Mouse (Mus musculus) kidney, postnatal 14 days (tissue): ENCODE data around the gene Trpm8.
A peak's percentile ranks its signal among the peaks of the same experiment; 100 is the strongest.

Experiments
- DNase-seq: peaks from one replicate; pipeline ENCODE4 v3.0.0; 2022; ENCODE audit warnings: mixed read lengths

The Trpm8 gene

GRCm38 (mm10) chr1:88304261-88304985 is 27.0 kb downstream of the Trpm8 start:
- DNase-seq: no peak

DNA sequence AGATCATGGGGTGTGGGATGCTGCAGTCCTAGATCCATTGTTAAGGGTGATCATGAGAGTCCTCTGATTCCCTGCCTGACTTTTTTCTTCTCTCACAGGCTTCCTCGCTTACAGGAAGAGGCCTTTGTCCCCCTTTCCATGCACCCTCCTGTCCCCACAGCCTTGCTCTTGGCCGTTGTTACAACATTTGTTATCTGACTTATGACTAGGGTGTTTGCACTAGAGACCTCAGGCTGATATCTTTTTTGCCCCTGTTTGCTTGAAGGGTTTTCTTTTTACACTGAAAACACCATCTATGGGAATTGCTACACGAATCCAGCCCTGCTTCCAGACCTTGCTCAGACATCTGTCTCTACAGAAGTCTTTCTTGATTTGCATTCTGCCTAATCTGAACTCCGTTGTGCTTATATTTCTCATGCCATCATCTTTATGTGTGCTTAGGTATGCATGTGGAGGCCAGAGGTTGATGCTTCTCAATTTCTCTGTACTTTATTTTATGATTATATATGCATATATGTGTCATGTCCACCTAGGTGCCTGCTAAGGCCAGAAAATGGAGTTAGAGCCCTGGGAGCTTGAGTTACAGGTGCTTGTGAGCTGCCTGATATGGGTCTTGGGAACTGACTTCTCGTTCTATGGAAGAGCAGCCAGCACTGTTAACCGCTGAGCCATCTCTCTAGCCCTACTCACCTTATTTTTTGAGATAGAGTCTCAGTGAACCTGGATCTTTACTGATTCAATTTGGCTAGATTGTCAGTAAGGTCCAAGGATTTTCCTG is 27.7 kb downstream of the Trpm8 start:
- DNase-seq: no peak

DNA sequence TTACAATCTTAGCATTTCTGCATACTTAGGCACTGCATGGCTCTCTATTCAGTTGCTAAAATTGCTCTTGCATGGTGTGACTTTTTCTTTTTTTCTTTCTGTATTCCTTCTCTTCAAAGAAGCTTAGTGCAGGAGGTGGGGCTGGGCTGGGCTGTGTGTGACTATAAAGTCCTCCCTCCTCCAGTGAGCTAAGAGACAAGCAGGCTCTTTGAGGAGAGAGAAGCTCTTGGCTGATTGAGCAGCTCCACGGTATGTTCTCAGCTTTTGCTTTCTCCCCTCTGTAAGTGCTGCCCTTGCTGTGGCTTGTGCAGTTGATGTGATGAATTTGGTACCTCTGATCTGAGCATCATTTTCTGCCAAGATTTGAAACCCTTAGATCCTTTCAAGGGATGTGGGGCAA is 29.1 kb downstream of the Trpm8 start:
- no peak for DNase-seq

DNA sequence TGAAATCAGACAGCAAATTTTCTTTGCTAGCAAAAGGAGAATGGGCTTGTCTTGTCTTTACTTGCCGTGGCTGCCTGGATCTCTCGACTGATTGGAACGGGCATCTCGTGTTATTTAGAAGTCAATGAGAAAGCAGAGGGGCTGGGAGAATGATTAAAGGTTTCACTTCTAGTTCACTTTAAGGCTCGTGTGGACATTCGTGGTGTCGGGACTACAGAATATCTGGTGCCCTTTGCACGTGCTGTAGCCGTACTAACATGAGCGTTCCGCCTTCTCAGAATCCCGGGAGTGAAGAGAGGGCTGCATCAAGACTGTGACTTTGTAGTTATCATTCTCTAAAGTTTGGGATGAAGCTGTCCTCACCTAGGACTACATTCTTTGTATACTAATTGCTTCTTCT is 29.7 kb downstream of the Trpm8 start:
- DNase-seq: no peak

DNA sequence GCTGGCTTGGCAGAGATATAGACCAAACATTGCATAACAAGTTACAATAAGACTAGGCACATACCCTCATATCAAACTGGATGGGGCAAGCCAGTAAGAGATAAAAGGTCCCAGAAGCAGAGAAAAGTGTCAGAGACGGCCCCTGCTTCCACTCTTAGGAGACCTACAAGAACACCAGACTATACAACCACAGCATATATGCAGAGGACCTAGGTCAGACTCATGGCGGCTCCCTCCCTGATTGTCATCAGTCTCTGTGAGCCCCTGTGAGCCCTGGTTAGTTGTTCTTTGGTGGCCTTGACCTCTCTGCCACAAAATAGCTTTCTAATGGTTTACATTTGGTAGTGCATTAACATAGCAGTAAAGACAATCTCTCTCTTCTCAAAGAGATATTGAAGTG is 31.6 kb downstream of the Trpm8 start:
- DNase-seq: no peak

GRCm38 (mm10) chr1:88309905-88310304 is 32.4 kb downstream of the Trpm8 start:
- no peak for DNase-seq

GRCm38 (mm10) chr1:88310349-88310748 is 32.9 kb downstream of the Trpm8 start:
- DNase-seq: no peak

DNA sequence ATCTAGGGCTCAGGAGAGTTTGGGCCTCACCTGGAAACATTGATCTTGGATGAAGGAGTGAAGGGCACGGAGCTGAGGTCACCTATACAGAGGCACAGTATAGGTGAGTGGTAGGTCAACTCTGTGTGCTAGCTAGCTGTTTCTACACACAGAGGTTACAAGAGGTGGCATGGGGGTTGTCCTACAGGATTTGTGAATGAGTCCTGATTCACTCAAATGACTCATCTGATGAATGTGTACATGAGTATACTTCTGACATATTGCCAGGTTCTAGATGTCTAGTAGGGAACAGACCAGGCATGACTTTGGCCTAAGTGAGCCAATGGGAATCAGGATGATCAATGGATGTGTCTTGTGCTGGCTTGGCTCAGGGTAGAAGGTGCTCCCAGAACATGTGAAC is 39.8 kb downstream of the Trpm8 start:
- DNase-seq: no peak

- peak; percentile 52 for DNase-seq
These were observed 41.1 kb downstream of the Trpm8 start for GRCm38 (mm10) chr1:88318531-88319060.

- no peak for DNase-seq
These were observed 43.4 kb downstream of the Trpm8 start for GRCm38 (mm10) chr1:88320821-88321395.

DNA sequence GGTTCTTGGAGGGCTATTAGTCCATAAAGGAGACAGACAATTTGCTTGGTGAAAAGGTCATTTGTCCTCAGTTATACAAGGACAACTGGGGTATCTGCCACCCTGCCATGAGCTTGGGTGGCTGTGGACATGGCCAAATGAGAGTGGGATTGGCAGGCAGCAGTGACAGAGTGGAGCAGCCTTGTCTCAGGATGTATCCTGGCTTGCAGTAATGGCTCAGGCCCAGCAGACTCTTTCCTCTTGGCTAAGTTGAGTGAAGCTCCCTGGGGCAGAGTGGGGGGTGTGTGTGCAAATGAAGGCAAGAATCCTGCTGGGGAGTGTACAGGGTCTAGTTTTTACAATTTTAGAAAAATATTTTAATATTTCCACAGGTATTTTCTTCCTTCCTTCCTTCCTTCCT is 44.7 kb downstream of the Trpm8 start:
- no peak for DNase-seq

GRCm38 (mm10) chr1:88323101-88323500 is 45.6 kb downstream of the Trpm8 start:
- no peak for DNase-seq

DNA sequence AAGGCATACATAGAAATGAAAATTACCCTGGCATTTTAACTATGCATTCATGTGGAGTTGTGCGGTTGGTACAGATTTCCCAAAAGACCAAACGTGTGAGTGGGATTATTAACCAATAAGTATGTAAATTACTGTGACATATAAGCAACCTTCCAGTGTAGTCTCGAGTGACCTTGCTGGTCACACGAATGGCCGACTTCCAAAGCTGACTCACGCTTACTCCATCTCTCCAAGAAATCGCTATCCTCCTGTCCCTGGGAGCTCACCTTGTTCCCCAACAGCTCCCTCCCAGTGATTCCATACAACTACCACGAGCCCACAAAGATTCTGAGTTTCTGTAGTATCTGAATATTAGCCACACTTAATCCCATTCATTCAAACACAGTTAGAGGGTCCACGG is 62.0 kb downstream of the Trpm8 start:
- DNase-seq: no peak

DNA sequence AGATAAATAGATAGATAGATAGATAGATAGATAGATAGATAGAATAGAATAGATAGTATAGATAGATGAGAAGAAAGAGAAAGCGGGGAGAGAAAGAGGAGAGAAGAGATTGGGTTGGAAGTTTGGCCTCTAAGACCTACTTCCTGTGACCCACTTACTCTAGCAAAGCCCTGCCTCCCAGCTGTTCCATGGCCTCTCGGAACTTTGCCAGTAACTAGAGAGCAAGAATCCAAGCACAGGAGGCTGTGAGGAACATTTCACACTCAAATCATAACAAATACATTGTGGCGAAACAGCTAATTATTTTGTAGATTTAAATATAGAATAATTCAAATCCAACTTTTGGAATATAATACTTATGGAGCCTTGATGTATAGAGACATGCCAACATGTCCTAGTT is 65.2 kb downstream of the Trpm8 start:
- DNase-seq: no peak

DNA sequence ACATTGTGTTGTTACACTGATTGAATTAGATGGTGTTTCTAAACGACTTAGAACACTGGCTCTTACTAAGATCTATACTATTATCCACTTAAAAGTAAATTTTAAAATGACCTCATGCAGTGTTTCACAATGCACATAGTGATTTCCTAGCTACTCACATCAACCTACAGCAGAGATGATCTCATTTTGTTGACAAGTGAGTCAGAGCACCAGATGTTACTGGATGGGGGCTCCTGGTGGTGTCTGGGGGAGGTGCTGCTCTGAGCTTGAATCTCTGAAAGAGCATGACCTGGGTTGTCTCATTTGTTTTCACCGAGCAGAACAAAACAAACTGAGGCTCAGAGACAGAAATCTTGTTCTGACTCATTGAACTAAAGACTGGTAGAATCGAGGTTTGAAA is 68.1 kb downstream of the Trpm8 start:
- DNase-seq: no peak

DNA sequence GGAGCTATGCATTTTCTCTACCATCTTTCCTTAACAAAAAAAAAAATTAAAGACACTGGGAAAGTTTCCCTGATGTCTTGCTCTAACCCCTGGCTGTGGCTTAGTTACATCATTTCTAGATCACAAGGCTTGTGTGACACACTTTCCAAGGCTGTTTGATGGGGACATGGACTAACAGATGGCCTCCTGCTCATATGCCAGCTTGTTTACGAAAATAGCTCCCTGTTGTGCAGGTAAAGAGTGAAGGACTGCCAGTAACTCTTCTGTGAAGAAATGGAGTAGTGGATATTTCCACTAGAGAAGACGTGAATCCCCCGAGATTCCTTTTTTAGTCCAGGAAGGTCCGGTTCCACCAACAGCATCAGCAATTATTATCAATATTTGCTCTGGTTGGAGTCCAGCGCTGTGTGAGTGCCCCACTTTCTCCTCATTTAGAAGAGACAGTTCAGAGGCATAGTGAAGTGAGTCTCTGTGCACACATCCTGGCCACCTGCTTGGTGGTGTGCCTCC is 71.1 kb downstream of the Trpm8 start:
- no peak for DNase-seq

DNA sequence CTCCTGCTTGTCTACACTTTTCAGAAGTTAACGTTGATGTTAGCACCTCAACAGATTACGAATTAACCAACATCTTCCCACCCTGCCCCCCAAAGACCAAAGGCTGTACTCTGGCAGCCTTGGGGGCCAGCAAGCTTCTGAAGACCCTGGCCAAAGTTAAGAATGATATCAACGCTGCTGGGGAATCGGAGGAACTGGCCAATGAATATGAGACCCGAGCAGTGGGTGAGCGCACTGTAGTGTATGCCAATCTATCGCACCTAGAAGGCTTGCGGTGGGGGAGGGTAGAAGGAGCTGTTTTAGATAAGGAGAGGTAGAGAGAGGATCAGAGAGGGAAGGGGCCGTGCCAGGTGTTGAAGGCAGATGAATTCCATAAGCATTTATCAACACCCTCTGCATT is 73.3 kb downstream of the Trpm8 start:
- DNase-seq: no peak

- DNase-seq: no peak
These were observed 77.6 kb downstream of the Trpm8 start for GRCm38 (mm10) chr1:88355025-88355424.

- DNase-seq: no peak
These were observed 78.2 kb downstream of the Trpm8 start for GRCm38 (mm10) chr1:88355681-88356080.

GRCm38 (mm10) chr1:88356616-88357015 is 79.2 kb downstream of the Trpm8 start:
- DNase-seq: no peak

DNA sequence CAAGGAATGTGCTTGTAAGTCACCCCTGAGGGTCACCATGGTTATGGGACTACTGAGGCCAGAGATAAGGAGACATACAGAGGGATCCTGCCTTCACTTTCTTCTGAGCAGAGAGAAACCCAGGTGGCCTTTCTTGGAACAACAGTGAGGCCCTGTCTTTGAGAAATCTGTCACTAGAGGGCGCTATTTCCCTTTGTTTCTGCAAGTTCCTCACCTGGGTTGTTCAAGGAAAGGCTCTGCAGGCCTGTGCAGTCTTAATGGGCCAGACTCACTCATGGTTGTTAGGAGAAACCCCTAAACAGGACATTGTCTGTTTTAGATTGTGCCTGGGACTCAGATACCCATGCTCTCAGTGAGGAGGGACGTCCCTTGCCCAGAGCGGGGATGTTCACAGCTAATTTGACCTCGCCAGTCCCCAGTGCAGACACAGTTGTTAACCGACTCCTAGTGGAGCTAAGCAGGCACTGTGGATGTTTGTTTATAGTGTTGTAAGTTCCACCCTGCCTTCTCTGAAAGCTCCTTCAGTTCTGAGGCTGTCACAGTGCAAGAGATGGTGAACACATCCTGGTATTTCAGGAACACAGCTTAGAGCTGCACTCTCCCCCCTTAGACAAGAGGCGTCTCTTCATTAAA is 80.1 kb downstream of the Trpm8 start:
- peak; percentile 83 for DNase-seq

GRCm38 (mm10) chr1:88358102-88358654 is 80.7 kb downstream of the Trpm8 start:
- peak; percentile 65 for DNase-seq

GRCm38 (mm10) chr1:88361085-88361484 is 83.6 kb downstream of the Trpm8 start:
- DNase-seq: no peak
